Mouse (Mus musculus) liver, embryonic 15.5 days (tissue): ENCODE data around the gene Tmco2. TPM values are rescaled to one million over a fixed set of nuclear protein-coding genes. Genes with fewer than 3 reads are reported as not detected.
"Not testable (repeated sequence)": the region's sequence is repeated elsewhere in the genome, so short reads cannot be mapped to it uniquely, and the experiment has no call there.

Experiments
- ATAC-seq: fragments of 200-750 bp; cut with Nextera tagmentation; 2 replicates; pipeline ENCODE4 v1.8.0; 2017; ENCODE audit warnings: moderate number of reproducible peaks, mild to moderate bottlenecking, moderate library complexity; ENCODE audit not compliant: insufficient read depth
- H3K27ac ChIP-seq: fragments of 300-500 bp; sonication (generic); replicated peaks from 2 replicates; pipeline ENCODE4 v1.5.1; 2015; ENCODE audit warnings: mild to moderate bottlenecking, inconsistent platforms
- H3K27me3 ChIP-seq: fragments of 300-500 bp; sonication (generic); 2 replicates; pipeline ENCODE4 v1.6.1; 2015; ENCODE audit warnings: mild to moderate bottlenecking, inconsistent platforms
- H3K36me3 ChIP-seq: fragments of 300-500 bp; sonication (generic); replicated peaks from 2 replicates; pipeline ENCODE4 v1.6.1; 2015; ENCODE audit warnings: moderate library complexity, mild to moderate bottlenecking, inconsistent platforms
- H3K4me1 ChIP-seq: fragments of 300-500 bp; sonication (generic); replicated peaks from 2 replicates; pipeline ENCODE4 v1.6.1; 2015; ENCODE audit warnings: inconsistent platforms
- H3K4me2 ChIP-seq: fragments of 300-500 bp; sonication (generic); 2 replicates; pipeline ENCODE4 v1.6.1; 2015; ENCODE audit warnings: moderate library complexity, mild to moderate bottlenecking, inconsistent platforms
- H3K4me3 ChIP-seq: fragments of 300-500 bp; sonication (generic); replicated peaks from 2 replicates; pipeline ENCODE4 v1.5.1; 2015; ENCODE audit warnings: mild to moderate bottlenecking, inconsistent platforms
- H3K9ac ChIP-seq: fragments of 300-500 bp; sonication (generic); 2 replicates; pipeline ENCODE4 v1.6.1; 2015; ENCODE audit warnings: moderate library complexity, mild to moderate bottlenecking, inconsistent platforms
- H3K9me3 ChIP-seq: fragments of 300-500 bp; sonication (generic); replicated peaks from 2 replicates; pipeline ENCODE4 v1.6.1; 2016; ENCODE audit warnings: inconsistent platforms
- whole genome bisulfite sequencing: fragments of 180-500 bp; shearing (Covaris S2); methylation state at CpG from one replicate; pipeline ENCODE4 v1.1.7; 2015; ENCODE audit warnings: mixed read lengths; ENCODE audit not compliant: insufficient replicate concordance; 5-methylcytosine and 5-hydroxymethylcytosine counted together
- polyA plus RNA-seq: library from polyadenylated mRNA; unstranded; fragments of >200 nt; fragmentation: Nextera tagmentation; extraction: Ambion mirVana; gene quantifications from 2 replicates; pipeline ENCODE4 v1.2.1, GENCODE M21; 2015

Gene Tmco2
- polyA plus RNA-seq: not detected in 2 replicates

DNA sequence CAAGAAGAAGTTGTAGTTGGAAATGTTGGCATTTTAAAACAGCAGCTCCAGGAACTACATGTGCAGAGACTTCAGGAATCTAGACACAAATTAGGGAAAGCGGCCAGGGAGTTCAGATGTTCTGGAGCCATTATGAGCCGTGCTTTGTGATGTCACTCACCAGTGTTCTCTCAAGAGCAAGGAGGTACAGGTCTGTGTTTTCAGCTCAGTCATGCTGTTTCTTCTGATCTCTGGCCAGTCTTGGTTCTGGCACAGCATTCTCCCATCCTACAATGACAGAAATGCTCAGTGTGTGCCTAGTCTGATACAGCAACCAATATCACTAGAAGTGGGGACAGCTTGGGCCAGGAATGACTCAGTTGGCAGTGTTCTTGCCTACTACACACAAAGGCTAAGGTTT is at the start of gene Tmco2:
Gene Tmco2 (minus strand): TSS at position 101 of the 400 bp plus-strand sequence.
- H3K27me3 ChIP-seq: no peaks in the 10 kb centered on the region
- 77% methylated on average over 2 of the region's 2 CpGs for WGBS
- no peak within 1 kb of the TSS for H3K4me2 ChIP-seq
- no peak for ATAC-seq
- no peak within 1 kb of the TSS for H3K4me3 ChIP-seq
- H3K9me3 ChIP-seq: no peaks in the 10 kb centered on the region
- H3K4me1 ChIP-seq: no peaks in the 10 kb centered on the region
- no peaks in the 10 kb centered on the region for H3K36me3 ChIP-seq
- H3K9ac ChIP-seq: no peak within 1 kb of the TSS
- no peak within 1 kb of the TSS for H3K27ac ChIP-seq

DNA sequence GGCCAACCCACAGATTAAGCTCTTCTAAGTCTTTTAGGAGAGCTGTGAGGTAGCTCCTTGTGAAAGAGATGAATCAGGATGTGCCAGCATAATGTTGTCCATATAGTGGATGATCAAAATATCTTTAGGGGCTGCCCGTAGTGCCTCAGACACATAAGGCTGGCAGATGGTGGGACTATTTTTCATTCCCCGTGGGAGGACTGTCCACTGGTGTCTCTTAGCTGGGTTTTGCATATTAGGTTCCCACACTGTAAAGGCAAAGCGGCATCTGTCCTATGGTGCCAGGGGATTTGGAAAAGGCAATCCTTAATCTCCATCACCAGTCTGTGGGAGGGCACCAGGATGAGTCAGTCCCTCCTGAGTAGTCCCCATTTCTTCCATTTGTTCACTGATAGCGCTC is 5.7 kb downstream of the Tmco2 start:
- Histone ChIP-seq H3K27ac (no peak overlapping the region), H3K27me3 (no peaks in the 10 kb centered on the region), H3K9ac (no peak overlapping the region), H3K4me2 (no peak overlapping the region), H3K9me3 (no peaks in the 10 kb centered on the region), H3K4me1 (peaks cover 4% of the 10 kb centered on the region; the same call in 1 of the 2 replicates), H3K4me3 (no peak overlapping the region), H3K36me3 (no peaks in the 10 kb centered on the region)
- ATAC-seq: no peak
- WGBS: 63% methylated on average over 4 of the region's 4 CpGs

GRCm38 (mm10) chr4:121097650-121098378 is 11.2 kb downstream of the Tmco2 start, which contains the start of gene Zmpste24:
TSS of gene Zmpste24 (minus strand) at chr4:121098241.
- Histone ChIP-seq H3K9ac (peak within 1 kb of the TSS; percentile 64), H3K4me3 (peak within 1 kb of the TSS; percentile 72), H3K4me2 (peak within 1 kb of the TSS; percentile 75), H3K4me1 (peaks cover 17% of the 10 kb centered on the region), H3K9me3 (no peaks in the 10 kb centered on the region), H3K36me3 (peaks cover 20% of the 10 kb centered on the region), H3K27ac (peak within 1 kb of the TSS; percentile 69), H3K27me3 (no peaks in the 10 kb centered on the region)
- ATAC-seq: peak; percentile 85
- WGBS: under 1% methylated on average over 39 of the region's 39 CpGs

DNA sequence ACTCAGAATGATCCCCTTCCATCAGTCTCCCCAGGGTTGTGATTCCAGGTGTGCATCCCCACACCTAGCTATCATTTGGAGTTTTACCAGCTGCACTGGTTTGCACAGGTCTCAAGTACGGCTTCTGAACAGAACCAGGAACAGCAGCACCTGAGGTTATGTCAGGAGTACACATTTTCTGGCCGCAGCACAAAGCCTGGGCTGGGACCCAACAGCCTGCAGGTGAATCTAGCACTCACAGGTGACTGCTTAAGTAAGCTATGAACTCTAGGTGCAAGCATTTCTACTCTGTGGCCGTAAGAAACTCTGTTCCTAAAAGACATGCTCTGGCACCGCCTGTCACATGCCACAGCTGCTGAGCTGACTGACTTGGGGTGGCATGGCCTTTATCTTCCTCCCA is 18.8 kb downstream of the Tmco2 start:
- no peaks in the 10 kb centered on the region for H3K27me3 ChIP-seq
- H3K9me3 ChIP-seq: no peaks in the 10 kb centered on the region
- no peak overlapping the region for H3K9ac ChIP-seq
- H3K4me3 ChIP-seq: no peak overlapping the region
- WGBS: 75% methylated on average over 4 of the region's 4 CpGs
- H3K4me1 ChIP-seq: no peaks in the 10 kb centered on the region
- no peak for ATAC-seq
- peaks cover 55% of the 10 kb centered on the region for H3K36me3 ChIP-seq
- no peak overlapping the region for H3K4me2 ChIP-seq
- H3K27ac ChIP-seq: no peak overlapping the region

DNA sequence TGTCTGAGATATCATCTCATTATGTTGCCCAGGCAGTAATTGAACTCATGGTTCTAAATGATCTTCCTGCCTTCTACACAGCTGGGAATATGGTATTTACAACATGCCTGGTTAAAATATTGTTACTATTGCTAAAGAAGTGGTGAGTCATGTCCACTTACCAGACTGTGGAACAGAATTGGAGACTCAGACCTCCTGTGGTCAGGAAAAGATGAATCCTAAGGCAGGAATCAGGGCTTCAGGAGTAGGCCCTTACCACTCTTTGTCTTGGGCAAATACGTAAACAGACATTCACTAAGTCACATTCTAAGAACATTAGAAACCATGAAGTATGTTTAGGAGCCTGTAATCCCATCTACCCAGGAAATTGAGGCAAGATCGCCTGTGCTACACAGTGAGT is 20.3 kb downstream of the Tmco2 start:
- no peak overlapping the region for H3K9ac ChIP-seq
- H3K4me2 ChIP-seq: no peak overlapping the region
- H3K27me3 ChIP-seq: no peaks in the 10 kb centered on the region
- no peaks in the 10 kb centered on the region for H3K9me3 ChIP-seq
- no peak overlapping the region for H3K4me3 ChIP-seq
- ATAC-seq: no peak
- 77% methylated on average over 2 of the region's 2 CpGs for WGBS
- H3K27ac ChIP-seq: no peak overlapping the region
- peaks cover 49% of the 10 kb centered on the region for H3K36me3 ChIP-seq
- no peaks in the 10 kb centered on the region for H3K4me1 ChIP-seq

GRCm38 (mm10) chr4:121084506-121084905 is 24.5 kb downstream of the Tmco2 start:
- no peak for ATAC-seq

DNA sequence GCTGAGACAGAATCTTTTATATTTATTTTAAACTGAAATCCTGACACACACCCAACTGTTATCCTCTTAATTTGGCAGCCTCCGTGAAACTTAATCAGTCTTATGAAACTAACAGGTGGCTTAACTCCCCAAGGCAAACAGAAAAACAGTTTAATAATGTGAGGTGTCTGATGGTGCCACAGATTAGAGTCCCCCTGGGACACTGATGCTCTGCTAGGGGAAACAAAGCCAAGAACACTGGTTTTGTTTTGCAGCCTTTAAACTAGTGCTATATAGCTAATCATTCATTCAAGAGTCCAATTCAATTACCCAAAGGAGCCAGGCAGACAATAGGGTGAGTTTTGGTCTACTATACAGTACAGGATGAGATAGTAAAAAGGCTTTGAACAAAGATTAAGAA is 28.6 kb downstream of the Tmco2 start:
- Histone ChIP-seq H3K27me3 (no peaks in the 10 kb centered on the region), H3K27ac (no peak overlapping the region), H3K36me3 (peaks cover 70% of the 10 kb centered on the region), H3K4me1 (no peaks in the 10 kb centered on the region), H3K9ac (no peak overlapping the region), H3K4me2 (no peak overlapping the region), H3K9me3 (no peaks in the 10 kb centered on the region), H3K4me3 (no peak overlapping the region)
- ATAC-seq: no peak
- 77% methylated on average over 1 of the region's 1 CpGs for WGBS

More at GRCm38 (mm10) chr4:121084506-121084905, 24.5 kb downstream of the Tmco2 start:
- H3K27ac ChIP-seq: no peak overlapping the region
- peaks cover 58% of the 10 kb centered on the region for H3K36me3 ChIP-seq
- H3K4me2 ChIP-seq: no peak overlapping the region
- H3K27me3 ChIP-seq: no peaks in the 10 kb centered on the region
- H3K4me1 ChIP-seq: no peaks in the 10 kb centered on the region
- H3K9ac ChIP-seq: no peak overlapping the region
- H3K4me3 ChIP-seq: no peak overlapping the region
- H3K9me3 ChIP-seq: no peaks in the 10 kb centered on the region

DNA sequence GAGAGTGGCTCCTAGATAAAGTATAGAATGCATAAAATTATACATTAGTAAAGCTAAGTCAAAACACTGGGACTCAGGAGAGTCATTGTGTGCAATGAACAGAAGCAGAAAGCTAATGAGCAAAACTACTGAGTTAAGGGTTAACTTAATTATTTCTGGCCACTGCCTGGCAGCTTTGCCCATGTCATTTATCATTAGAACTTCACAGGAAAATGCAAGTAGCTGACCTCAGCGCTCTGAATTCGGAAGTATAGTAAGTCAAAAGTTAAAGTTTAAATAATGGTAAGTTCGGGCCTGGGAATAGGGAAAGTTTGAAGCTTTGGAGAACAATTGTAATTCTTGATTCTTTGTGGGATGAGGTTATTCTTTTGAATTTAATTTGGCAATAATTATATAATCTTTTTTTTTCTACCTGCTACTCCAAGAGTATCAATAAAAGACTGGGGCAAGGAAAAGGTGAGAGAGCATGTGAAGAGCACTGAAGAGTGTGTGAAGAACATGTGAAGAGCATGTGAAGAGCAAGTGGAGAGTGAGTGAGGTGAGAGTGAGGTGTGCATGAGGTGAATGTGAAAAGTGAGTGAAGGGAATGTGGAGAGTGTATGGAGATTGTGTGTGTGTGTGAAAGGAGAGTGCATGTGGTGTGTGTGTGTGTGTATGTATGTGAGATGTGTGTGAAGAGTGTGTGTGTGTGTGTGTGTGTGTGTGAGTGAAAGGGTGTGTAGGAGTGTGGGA is 30.9 kb downstream of the Tmco2 start:
- 68% methylated on average over 3 of the region's 3 CpGs for WGBS
- no peak for ATAC-seq
- H3K27me3 ChIP-seq: no peaks in the 10 kb centered on the region
- no peak overlapping the region for H3K27ac ChIP-seq
- H3K36me3 ChIP-seq: peaks cover 71% of the 10 kb centered on the region
- H3K9me3 ChIP-seq: no peaks in the 10 kb centered on the region
- no peak overlapping the region for H3K4me3 ChIP-seq
- H3K4me1 ChIP-seq: no peaks in the 10 kb centered on the region
- no peak overlapping the region for H3K9ac ChIP-seq
- H3K4me2 ChIP-seq: no peak overlapping the region

DNA sequence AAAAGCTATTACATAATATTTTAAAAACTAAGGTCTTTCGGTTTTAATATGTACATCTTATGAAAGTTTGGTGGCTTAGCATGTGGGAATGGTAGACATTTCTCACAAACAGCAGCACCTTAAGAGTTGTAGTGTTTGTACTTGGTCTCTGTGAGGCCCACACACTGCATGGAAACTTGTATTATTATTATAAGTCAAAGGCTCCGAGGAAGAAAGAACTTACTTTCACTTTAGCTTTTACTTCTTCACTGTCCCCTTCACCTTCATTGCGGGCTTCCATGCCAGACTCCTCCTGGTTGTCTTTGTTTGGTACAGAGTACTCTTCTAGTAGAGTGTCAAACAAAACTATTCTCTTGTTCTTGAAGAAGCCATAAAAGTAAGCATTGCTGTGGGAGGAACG is 34.8 kb downstream of the Tmco2 start:
- H3K4me1 ChIP-seq: no peaks in the 10 kb centered on the region
- no peaks in the 10 kb centered on the region for H3K9me3 ChIP-seq
- H3K27me3 ChIP-seq: no peaks in the 10 kb centered on the region
- H3K27ac ChIP-seq: no peak overlapping the region
- 77% methylated on average over 4 of the region's 4 CpGs for WGBS
- no peak for ATAC-seq
- no peak overlapping the region for H3K4me2 ChIP-seq
- H3K4me3 ChIP-seq: no peak overlapping the region
- H3K36me3 ChIP-seq: peaks cover 45% of the 10 kb centered on the region
- no peak overlapping the region for H3K9ac ChIP-seq

DNA sequence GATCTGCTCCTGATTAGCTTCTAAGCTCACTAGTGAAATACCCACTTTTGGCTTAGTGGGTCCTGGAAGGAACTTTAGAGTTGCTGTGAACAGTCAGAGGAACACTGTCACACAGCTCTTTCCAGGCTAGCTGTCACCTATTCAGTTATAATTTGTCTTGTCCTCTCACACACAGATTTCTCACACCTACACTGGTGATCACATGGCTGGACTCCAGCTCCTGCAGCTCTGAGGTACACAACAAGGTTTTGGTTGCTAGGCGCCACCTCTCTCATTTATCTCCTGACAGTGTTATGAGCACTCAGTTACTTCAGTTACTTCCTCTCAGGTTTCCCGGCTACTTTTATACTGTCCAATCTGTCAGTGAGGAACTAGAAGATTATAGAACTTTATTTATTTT is 43.7 kb downstream of the Tmco2 start:
- Histone ChIP-seq H3K27ac (no peak overlapping the region), H3K4me1 (no peaks in the 10 kb centered on the region), H3K9ac (no peak overlapping the region), H3K27me3 (no peaks in the 10 kb centered on the region), H3K36me3 (peaks cover 45% of the 10 kb centered on the region), H3K4me3 (no peak overlapping the region), H3K4me2 (no peak overlapping the region), H3K9me3 (no peaks in the 10 kb centered on the region)
- ATAC-seq: no peak
- WGBS: 59% methylated on average over 2 of the region's 2 CpGs

DNA sequence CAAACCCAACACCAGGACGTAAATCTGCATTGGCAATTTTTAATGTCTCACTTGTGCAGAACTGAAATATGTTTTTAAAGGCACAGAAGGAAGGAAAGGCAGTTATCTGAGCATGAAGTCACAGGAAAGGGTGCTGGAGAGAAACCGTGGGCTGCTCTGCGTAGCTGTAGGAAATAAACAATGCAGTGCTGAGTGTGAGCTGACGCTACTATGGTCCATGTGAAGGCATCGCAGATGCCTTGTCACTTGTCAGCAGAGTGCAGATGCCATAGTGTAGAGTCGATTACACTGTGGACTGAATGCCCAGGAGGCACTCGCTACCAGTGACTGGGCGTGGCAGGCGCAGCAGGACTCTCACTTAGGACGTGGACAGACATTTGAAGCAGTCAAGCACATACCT is 49.8 kb downstream of the Tmco2 start:
- H3K4me1 ChIP-seq, H3K4me3 ChIP-seq, H3K27me3 ChIP-seq, ATAC-seq, H3K27ac ChIP-seq, H3K9ac ChIP-seq, H3K4me2 ChIP-seq, H3K9me3 ChIP-seq: not testable (repeated sequence)
- 70% methylated on average over 10 of the region's 10 CpGs for WGBS
- peaks cover 33% of the 10 kb centered on the region for H3K36me3 ChIP-seq
